Mouse (Mus musculus) small intestine, adult 2 months (tissue): ENCODE measurements around the gene Rfxank. TPM values are rescaled to one million over a fixed set of nuclear protein-coding genes. Genes with fewer than 3 reads are reported as not detected.

ENCODE experiments used
- H3K27ac ChIP-seq: fragments of 200-500 bp; 2 replicates; pipeline ENCODE4 v1.5.1; 2012; ENCODE audit warnings: low read depth, low read length, control low read depth, inconsistent platforms; ENCODE audit not compliant: insufficient read depth
- H3K27me3 ChIP-seq: fragments of 200-500 bp; 2 replicates; pipeline ENCODE4 v1.6.1; 2012; ENCODE audit warnings: mild to moderate bottlenecking, moderate library complexity, low read length, inconsistent platforms; ENCODE audit not compliant: control insufficient read depth, insufficient read depth
- H3K36me3 ChIP-seq: fragments of 200-500 bp; 2 replicates; pipeline ENCODE4 v1.6.1; 2012; ENCODE audit warnings: mild to moderate bottlenecking, low read length, control low read depth, inconsistent platforms; ENCODE audit not compliant: control insufficient read depth, insufficient read depth
- H3K4me1 ChIP-seq: fragments of 200-500 bp; 2 replicates; pipeline ENCODE4 v1.6.1; 2012; ENCODE audit warnings: low read length, inconsistent platforms, mixed read lengths; ENCODE audit not compliant: control insufficient read depth, insufficient read depth, insufficient read length
- H3K4me3 ChIP-seq: fragments of 200-500 bp; 2 replicates; pipeline ENCODE4 v1.5.1; 2012; ENCODE audit warnings: low read depth, mild to moderate bottlenecking, control low read depth, inconsistent platforms, low read length, moderate library complexity
- CTCF ChIP-seq: fragments of 200-500 bp; IDR thresholded peaks from 2 replicates; pipeline ENCODE4 v1.5.1; 2012; ENCODE audit warnings: low read depth, mild to moderate bottlenecking, control low read depth, inconsistent platforms, low read length, moderate library complexity, mixed read lengths; ENCODE audit not compliant: insufficient replicate concordance, insufficient read length; ENCODE audit errors: extremely low read depth
- POLR2A ChIP-seq: fragments of 200-500 bp; IDR thresholded peaks from 2 replicates; pipeline ENCODE4 v1.6.1; 2012; ENCODE audit warnings: low read depth, mild to moderate bottlenecking, control low read depth, inconsistent platforms, low read length, moderate library complexity
- WGBS: fragments of 180-500 bp; shearing (Covaris S2); methylation state at CpG from one replicate; pipeline ENCODE4 v1.1.7; 2018; 5-methylcytosine and 5-hydroxymethylcytosine counted together
- polyA plus RNA-seq: library from polyadenylated mRNA; depleted of rRNA; stranded (reverse); fragments of >200 nt; gene quantifications from 2 replicates; pipeline ENCODE4 v1.2.3, GENCODE M21; 2012

The Rfxank gene
- polyA plus RNA-seq, 1 experiment: 44.9 TPM

GRCm38 (mm10) chr8:70173320-70173719 lies 34.4 kb upstream of the Rfxank start:
- no peaks in the 10 kb centered on the region for H3K27me3 ChIP-seq
- H3K27ac ChIP-seq: no peak overlapping the region
- 38% methylated on average over 5 of the region's 5 CpGs for WGBS
- no peak overlapping the region for H3K4me3 ChIP-seq
- TF ChIP-seq POLR2A: no peak
- no peak for TF ChIP-seq CTCF
- peaks cover 12% of the 10 kb centered on the region for H3K36me3 ChIP-seq
- H3K4me1 ChIP-seq: peaks cover 15% of the 10 kb centered on the region; the same call in 1 of the 2 replicates

- peaks cover 5% of the 10 kb centered on the region for H3K36me3 ChIP-seq
- WGBS: 2% methylated on average over 27 of the region's 27 CpGs
- H3K27ac ChIP-seq: no peak within 1 kb of the TSS
- no peaks in the 10 kb centered on the region for H3K27me3 ChIP-seq
- H3K4me1 ChIP-seq: peaks cover 15% of the 10 kb centered on the region; the same call in 1 of the 2 replicates
- TF ChIP-seq POLR2A: peak; percentile 85
- TF ChIP-seq CTCF: no peak
- peak within 1 kb of the TSS; percentile 73 for H3K4me3 ChIP-seq
These were observed 33.2 kb upstream of the Rfxank start, which contains the start of gene Tmem161a for GRCm38 (mm10) chr8:70172043-70172681. Gene Tmem161a, plus strand, starts transcription at chr8:70172356.

GRCm38 (mm10) chr8:70171240-70171639 lies 32.3 kb upstream of the Rfxank start:
- Histone ChIP-seq H3K4me3 (no peak overlapping the region), H3K27ac (no peak overlapping the region), H3K27me3 (0 out of 2 replicates have a peak, but pooled peaks cover 3% of the 10 kb centered on the region), H3K4me1 (peaks cover 18% of the 10 kb centered on the region), H3K36me3 (no peaks in the 10 kb centered on the region)
- TF ChIP-seq CTCF (no peak), POLR2A (no peak)
- 65% methylated on average over 7 of the region's 7 CpGs for WGBS

DNA sequence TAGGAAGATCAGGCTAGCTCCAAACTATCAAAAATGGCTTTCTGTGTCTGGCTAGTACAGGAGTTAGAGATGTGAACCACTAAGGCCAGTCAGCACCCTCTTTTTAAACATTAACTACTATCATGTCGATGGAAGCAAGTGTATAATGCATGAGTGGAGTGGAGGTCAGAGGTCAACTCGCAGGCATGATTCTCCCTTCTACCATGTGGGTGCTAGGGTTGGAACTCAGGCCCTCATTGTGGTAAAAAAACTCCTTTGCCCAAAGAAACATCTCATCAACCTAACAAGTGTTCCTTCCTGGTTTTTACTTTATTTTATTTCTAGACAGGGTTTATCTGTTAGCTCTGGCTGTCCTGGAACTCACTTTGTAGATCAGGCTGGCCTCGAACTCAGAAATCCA lies 31.8 kb upstream of the Rfxank start:
- H3K4me3 ChIP-seq: no peak overlapping the region
- WGBS: 54% methylated on average over 3 of the region's 3 CpGs
- TF ChIP-seq CTCF (no peak), POLR2A (no peak)

DNA sequence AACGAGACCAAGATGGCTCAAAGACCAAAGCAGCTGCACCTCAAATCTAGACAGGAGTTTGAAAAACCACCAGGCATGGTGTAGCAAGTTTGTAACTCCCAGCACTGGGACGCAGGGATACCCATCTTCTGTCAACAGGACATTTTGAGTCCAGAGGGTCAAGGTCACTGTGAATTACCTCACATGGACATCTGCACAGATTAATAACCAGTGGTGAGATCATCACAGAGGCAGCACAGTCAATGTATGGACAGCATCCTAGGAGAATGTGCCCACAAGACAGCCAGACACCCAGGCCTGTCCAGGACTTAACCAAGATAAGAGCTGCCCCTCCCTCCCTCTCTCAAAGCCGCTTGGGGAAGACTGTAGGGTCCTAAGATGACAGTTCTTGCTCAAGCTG lies 31.2 kb upstream of the Rfxank start:
- TF ChIP-seq CTCF (no peak), POLR2A (no peak)
- 77% methylated on average over 3 of the region's 3 CpGs for WGBS
- Histone ChIP-seq H3K4me1 (peaks cover 18% of the 10 kb centered on the region), H3K27me3 (0 out of 2 replicates have a peak, but pooled peaks cover 3% of the 10 kb centered on the region), H3K4me3 (no peak overlapping the region), H3K27ac (no peak overlapping the region), H3K36me3 (no peaks in the 10 kb centered on the region)

More for the DNA sequence above, 31.8 kb upstream of the Rfxank start:
- H3K27ac ChIP-seq: no peak overlapping the region
- peaks cover 18% of the 10 kb centered on the region for H3K4me1 ChIP-seq
- H3K36me3 ChIP-seq: no peaks in the 10 kb centered on the region
- 0 out of 2 replicates have a peak, but pooled peaks cover 3% of the 10 kb centered on the region for H3K27me3 ChIP-seq

DNA sequence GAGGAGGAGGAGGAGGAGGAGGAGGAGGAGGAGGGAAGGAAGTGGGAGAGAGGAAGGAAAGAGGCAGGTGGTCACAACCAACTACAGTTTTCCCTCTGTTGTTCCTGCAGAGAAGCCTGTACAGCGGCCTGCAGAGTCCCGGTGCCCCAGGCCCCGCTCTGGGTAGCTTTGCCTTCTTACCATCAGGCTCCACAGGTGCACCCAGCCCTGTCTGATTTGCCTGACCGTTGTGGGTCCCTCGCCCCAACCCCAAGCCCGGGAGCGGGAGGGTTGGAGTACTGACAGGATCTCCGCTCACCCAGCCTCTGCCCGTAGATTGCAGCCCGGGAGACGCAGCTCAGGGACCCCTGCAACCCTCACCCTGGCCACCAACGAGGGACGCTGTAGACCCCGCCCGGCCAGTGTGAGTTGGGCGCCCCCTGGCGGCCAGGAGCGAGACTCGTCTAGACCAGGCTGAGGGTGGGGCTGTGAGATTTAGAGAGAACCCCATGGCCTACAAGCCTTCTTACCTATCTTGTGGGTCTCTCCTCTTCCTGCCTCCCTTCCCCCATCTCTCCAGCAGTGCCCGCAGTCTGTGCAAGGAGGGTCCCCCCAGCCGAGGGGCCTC lies 27.7 kb upstream of the Rfxank start:
- no peak overlapping the region for H3K27ac ChIP-seq
- no peaks in the 10 kb centered on the region for H3K36me3 ChIP-seq
- H3K4me1 ChIP-seq: peaks cover 16% of the 10 kb centered on the region
- peak overlapping the region; percentile 44 for H3K4me3 ChIP-seq
- 3% methylated on average over 21 of the region's 21 CpGs for WGBS
- TF ChIP-seq POLR2A: no peak
- TF ChIP-seq CTCF: peak; percentile 90
- H3K27me3 ChIP-seq: 0 out of 2 replicates have a peak, but pooled peaks cover 3% of the 10 kb centered on the region

- TF ChIP-seq CTCF (no peak), POLR2A (no peak)
- WGBS: 71% methylated on average over 3 of the region's 3 CpGs
- no peaks in the 10 kb centered on the region for H3K36me3 ChIP-seq
These were observed 24.4 kb upstream of the Rfxank start for GRCm38 (mm10) chr8:70163316-70163715.

More at GRCm38 (mm10) chr8:70163316-70163715, 24.4 kb upstream of the Rfxank start:
- H3K27ac ChIP-seq: no peak overlapping the region
- peaks cover 8% of the 10 kb centered on the region; the same call in 1 of the 2 replicates for H3K4me1 ChIP-seq
- peaks cover 13% of the 10 kb centered on the region; the same call in 1 of the 2 replicates for H3K27me3 ChIP-seq
- no peak overlapping the region for H3K4me3 ChIP-seq
